Mouse (Mus musculus): ENCODE data around the gene Gm47985. TPM values are rescaled to one million over a fixed set of nuclear protein-coding genes. Genes with fewer than 3 reads are reported as not detected.
"Not testable (repeated sequence)": the region's sequence is repeated elsewhere in the genome, so short reads cannot be mapped to it uniquely, and the experiment has no call there.

Gene Gm47985
- polyA plus RNA-seq, 1 experiment from 2014 or later: 0.60 TPM

DNA sequence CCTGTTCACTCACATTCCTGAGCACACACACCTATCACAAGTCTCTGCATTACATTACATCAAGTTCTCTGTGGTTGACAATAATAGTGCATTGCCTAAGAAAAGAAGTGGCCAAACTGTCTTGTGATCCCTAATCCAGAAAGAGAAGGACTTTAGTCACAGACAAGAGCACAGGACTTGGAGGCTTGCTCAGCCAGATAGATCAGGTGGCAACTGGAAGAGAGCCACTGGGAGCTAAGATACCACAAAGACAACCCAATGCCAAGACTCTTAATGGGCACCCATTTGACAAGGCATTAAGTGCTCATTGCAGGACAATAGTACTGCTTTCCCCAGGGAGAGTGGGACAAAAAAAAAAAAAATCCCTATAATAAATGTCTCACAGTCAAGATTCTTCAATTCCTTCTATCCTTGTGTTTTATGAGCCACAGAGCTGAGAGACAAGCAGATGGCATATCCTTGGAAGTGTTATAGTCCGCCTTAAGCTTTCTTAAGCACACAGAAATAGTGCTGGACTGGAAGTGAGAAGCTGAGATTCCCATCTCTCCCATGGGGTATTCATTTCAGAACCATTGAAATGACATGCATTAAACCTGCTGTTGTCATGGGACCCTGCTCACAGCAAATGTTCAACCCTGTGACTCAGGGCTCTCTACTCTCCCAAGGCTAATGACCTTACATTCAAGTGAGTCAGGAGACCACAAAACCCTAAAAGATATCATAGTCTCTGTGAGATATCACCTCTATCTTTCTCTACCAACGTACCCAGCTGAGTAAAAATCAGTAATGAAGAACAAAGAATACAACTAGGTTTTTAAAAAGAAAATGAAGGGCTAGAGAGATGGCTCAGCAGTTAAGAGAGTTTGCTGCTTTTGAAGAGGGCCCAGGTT, 10.5 kb upstream of the Gm47985 start:
- Histone ChIP-seq H3K9me3 (ENCODE audit: low read length) (no peaks in the 10 kb centered on the region), H3K27ac (ENCODE audit: low read depth) (no peak overlapping the region), H3K4me1 (ENCODE audit: insufficient read depth) (peaks cover 13% of the 10 kb centered on the region), H3K27me3 (ENCODE audit: insufficient read depth, low read length) (no peaks in the 10 kb centered on the region), H3K4me2 (ENCODE audit: low read depth, low read length) (no peak overlapping the region), H3K4me3 (ENCODE audit: low read depth, low read length) (no peak overlapping the region), H3K36me3 (replicated peaks; ENCODE audit: insufficient read depth, low read length) (no peaks in the 10 kb centered on the region), H3K9ac (replicated peaks) (no peak overlapping the region)
- TF ChIP-seq EP300 (IDR thresholded peaks at IDR 0.05; ENCODE audit: low read depth): no peak
- TF ChIP-seq CTCF (IDR thresholded peaks at IDR 0.05; ENCODE audit: low read depth): no peak
- no peak for DNase-seq
- 67% methylated on average over 2 of the region's 2 CpGs for WGBS (ENCODE audit: insufficient replicate concordance)
- ATAC-seq: no peak

DNA sequence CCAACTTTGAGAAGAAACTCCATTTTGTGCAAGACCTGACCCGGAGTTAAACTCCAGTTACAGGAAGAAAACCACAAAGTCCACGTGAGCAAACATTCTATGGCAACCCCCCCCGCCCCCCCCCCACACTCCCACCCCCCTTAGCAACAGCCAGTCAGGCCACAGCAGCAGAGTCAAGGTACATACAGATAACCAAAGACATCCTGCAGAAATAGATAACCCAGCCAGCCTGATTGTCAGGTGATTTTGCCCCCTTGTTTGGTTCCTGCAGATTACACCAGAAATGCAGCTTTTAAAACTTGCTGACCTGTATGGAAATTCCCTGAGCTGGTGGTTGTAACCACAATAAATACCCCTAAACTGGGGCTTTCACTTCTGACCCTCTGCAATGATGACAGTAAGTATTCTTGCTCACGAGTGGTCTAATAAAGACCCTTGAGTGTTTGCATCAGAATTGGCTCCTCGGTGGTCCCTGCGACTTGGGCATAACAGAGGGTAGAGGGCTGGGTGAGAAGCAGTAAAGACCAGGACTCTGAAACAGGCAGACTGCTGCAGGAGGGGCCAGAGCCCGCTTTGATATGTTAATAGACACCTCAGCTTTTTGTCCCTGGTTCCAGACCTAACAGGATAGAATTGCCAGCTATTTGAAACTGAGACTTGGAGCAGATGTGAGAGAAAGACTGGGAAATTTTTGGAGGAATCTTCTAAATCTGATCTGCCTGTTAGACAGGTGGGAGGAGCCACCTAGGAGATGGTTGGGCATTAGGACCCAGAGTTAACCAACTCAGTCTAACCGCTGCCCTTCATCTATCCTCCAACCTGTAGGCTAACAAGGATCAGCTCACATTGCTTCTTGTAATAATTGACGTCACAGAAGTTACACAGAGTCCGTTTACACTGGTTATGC, 5.1 kb upstream of the Gm47985 start:
- Histone ChIP-seq H3K27me3 (ENCODE audit: insufficient read depth, low read length) (no peaks in the 10 kb centered on the region), H3K9me3 (ENCODE audit: low read length) (no peaks in the 10 kb centered on the region), H3K9ac (replicated peaks) (no peak overlapping the region), H3K4me2 (ENCODE audit: low read depth, low read length) (peak overlapping the region; percentile 60), H3K4me1 (ENCODE audit: insufficient read depth) (peaks cover 19% of the 10 kb centered on the region), H3K36me3 (replicated peaks; ENCODE audit: insufficient read depth, low read length) (no peaks in the 10 kb centered on the region), H3K4me3 (ENCODE audit: low read depth, low read length) (peak overlapping the region; percentile 19), H3K27ac (ENCODE audit: low read depth) (peak overlapping the region; percentile 80)
- ATAC-seq (peak; percentile 94), DNase-seq (peak; percentile 38)
- WGBS (ENCODE audit: insufficient replicate concordance): 9% methylated on average over 10 of the region's 10 CpGs
- TF ChIP-seq CTCF (IDR thresholded peaks at IDR 0.05; ENCODE audit: low read depth) (no peak), EP300 (IDR thresholded peaks at IDR 0.05; ENCODE audit: low read depth) (peak; percentile 88)

DNA sequence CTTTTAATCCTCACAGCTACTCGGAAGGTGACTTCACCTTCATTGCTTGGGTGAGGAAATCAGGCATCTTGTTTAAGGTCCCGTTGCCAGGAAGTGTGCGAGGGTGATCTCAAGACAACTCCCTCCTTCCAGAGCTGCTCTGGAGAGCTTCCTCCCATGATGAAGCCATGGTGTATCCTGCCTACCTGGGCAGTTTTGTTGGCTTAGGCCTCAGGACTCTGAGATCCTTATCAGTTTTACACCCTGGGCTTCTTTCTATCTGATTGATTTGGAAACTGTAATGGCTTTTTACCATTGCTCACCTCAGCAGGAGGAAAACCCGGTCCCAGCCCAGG, 4.4 kb upstream of the Gm47985 start:
- Histone ChIP-seq H3K27ac (ENCODE audit: low read depth) (peak overlapping the region; percentile 80), H3K4me3 (ENCODE audit: low read depth, low read length) (peak overlapping the region; percentile 19), H3K27me3 (ENCODE audit: insufficient read depth, low read length) (no peaks in the 10 kb centered on the region), H3K9ac (replicated peaks) (no peak overlapping the region), H3K36me3 (replicated peaks; ENCODE audit: insufficient read depth, low read length) (no peaks in the 10 kb centered on the region), H3K4me1 (ENCODE audit: insufficient read depth) (peaks cover 19% of the 10 kb centered on the region), H3K9me3 (ENCODE audit: low read length) (no peaks in the 10 kb centered on the region), H3K4me2 (ENCODE audit: low read depth, low read length) (peak overlapping the region; percentile 60)
- TF ChIP-seq EP300 (IDR thresholded peaks at IDR 0.05; ENCODE audit: low read depth) (no peak), CTCF (IDR thresholded peaks at IDR 0.05; ENCODE audit: low read depth) (no peak)
- no peak for DNase-seq
- 15% methylated on average over 4 of the region's 4 CpGs for WGBS (ENCODE audit: insufficient replicate concordance)
- peak; percentile 70 for ATAC-seq

DNA sequence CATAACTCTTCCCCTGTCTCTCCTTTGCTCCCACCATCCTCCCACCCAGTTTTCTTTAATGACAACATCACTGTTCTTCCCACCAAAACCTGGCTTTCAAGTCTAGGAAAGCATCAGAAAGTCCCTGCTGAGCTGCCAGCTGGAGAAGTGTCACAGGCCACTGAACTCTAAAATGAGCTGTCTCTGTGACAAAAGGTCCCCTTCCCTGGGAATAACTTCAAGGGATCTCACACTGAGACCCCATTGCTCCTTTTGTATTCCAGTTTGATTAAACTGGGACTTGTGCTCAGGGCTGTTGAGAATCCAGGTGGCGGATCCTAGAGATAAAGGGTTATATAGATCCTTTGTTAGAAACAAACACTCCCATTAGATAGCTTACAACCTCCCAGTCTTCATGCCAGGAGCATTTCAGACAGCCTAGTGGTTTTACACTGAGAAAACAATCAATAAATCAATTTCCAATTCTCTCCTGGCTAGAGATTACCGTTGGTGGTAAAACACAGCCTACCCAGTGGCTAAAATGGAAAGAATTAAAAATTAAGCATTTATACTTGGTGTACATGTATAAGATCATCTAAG, 3.7 kb upstream of the Gm47985 start:
- Histone ChIP-seq H3K9me3 (ENCODE audit: low read length) (no peaks in the 10 kb centered on the region), H3K9ac (replicated peaks) (no peak overlapping the region), H3K27me3 (ENCODE audit: insufficient read depth, low read length) (no peaks in the 10 kb centered on the region), H3K4me1 (ENCODE audit: insufficient read depth) (peaks cover 19% of the 10 kb centered on the region), H3K27ac (ENCODE audit: low read depth) (0 out of 2 replicates have a peak overlapping the region, but pooled peaks have one; percentile 80), H3K4me3 (ENCODE audit: low read depth, low read length) (no peak overlapping the region), H3K36me3 (replicated peaks; ENCODE audit: insufficient read depth, low read length) (no peaks in the 10 kb centered on the region), H3K4me2 (ENCODE audit: low read depth, low read length) (no peak overlapping the region; the same call in 1 of the 2 replicates)
- ATAC-seq (no peak), DNase-seq (no peak)
- WGBS (ENCODE audit: insufficient replicate concordance): 84% methylated on average over 2 of the region's 2 CpGs
- TF ChIP-seq EP300 (IDR thresholded peaks at IDR 0.05; ENCODE audit: low read depth): no peak
- TF ChIP-seq CTCF (IDR thresholded peaks at IDR 0.05; ENCODE audit: low read depth): no peak

DNA sequence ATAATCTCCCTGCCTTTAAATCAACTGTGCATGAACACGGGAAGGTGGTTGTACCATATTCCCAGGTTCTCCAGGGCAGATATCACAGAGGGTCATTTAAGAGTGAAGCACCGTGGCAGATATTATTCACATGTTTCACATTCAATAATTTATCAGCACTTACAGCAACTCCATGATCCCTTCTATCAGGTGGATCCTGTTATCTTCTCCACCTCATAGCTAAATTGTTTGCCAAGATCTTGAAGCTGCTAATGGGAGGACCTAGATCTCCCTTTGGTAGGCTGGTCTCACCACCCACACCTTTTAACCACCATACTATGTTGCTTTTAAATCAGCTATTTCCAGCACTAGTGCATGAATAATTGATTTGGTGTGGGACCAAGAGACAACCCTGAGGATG, 2.2 kb upstream of the Gm47985 start:
- H3K4me2 ChIP-seq (ENCODE audit: low read depth, low read length): no peak overlapping the region
- 59% methylated on average over 2 of the region's 2 CpGs for WGBS (ENCODE audit: insufficient replicate concordance)
- DNase-seq (no peak), ATAC-seq (no peak)
- H3K9ac ChIP-seq (replicated peaks): no peak overlapping the region
- H3K9me3 ChIP-seq (ENCODE audit: low read length): no peaks in the 10 kb centered on the region
- H3K27ac ChIP-seq (ENCODE audit: low read depth): no peak overlapping the region
- H3K36me3 ChIP-seq (replicated peaks; ENCODE audit: insufficient read depth, low read length): no peaks in the 10 kb centered on the region
- no peak overlapping the region for H3K4me3 ChIP-seq (ENCODE audit: low read depth, low read length)
- TF ChIP-seq EP300 (IDR thresholded peaks at IDR 0.05; ENCODE audit: low read depth): peak; percentile 58
- no peak for TF ChIP-seq CTCF (IDR thresholded peaks at IDR 0.05; ENCODE audit: low read depth)
- no peaks in the 10 kb centered on the region for H3K27me3 ChIP-seq (ENCODE audit: insufficient read depth, low read length)
- H3K4me1 ChIP-seq (ENCODE audit: insufficient read depth): peaks cover 19% of the 10 kb centered on the region

DNA sequence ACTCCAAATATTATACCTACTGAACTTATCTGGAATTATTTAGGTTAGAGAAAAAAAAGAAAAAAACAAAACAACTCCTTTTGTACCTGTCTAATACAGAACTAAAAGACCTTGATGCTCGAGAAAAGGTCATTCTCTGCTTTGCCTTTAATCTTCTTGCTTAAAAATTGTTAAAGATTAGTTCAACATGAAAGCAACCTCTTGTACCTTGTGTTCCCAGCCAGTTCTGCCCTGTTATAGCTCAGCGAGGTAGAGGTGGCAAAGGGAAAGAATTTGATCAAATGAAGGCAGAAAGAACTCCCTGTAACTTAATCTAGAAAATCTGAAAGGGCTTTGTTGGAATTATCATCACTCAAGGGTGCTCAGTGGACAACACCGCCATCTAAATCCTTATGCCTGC, 3.8 kb downstream of the Gm47985 start:
- not testable (repeated sequence) for ATAC-seq; H3K27me3 ChIP-seq (ENCODE audit: insufficient read depth, low read length); H3K4me2 ChIP-seq (ENCODE audit: low read depth, low read length); H3K9me3 ChIP-seq (ENCODE audit: low read length); DNase-seq; H3K36me3 ChIP-seq (replicated peaks; ENCODE audit: insufficient read depth, low read length); H3K4me1 ChIP-seq (ENCODE audit: insufficient read depth); H3K27ac ChIP-seq (ENCODE audit: low read depth); H3K9ac ChIP-seq (replicated peaks); H3K4me3 ChIP-seq (ENCODE audit: low read depth, low read length)
- 67% methylated on average over 3 of the region's 3 CpGs for WGBS (ENCODE audit: insufficient replicate concordance)

DNA sequence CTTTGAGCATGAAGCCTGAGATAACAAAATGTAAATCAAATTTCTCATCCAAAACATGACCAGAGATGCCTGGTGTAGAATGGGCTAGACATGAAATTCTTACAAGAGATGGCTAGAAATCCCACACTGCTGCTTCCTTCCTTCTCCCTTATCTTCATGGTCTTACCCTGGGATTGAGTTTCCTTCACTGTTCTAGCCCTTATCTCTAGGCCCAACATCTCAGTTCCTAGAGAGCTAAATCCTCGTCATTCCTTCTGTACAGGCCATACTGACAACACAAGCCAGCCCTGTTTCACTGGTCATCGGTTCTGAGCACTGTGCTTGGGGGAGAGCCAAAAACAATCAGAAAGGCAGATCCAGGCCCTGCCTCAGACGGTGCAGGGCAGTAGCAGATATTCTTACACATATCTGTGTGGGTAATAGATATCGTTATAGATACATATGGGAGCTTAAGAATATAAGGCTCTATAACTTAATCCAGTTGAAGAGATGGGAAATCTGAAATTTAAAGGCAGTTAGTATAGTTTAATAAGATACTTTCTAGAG, 4.6 kb downstream of the Gm47985 start:
- H3K9ac ChIP-seq (replicated peaks); DNase-seq; H3K27me3 ChIP-seq (ENCODE audit: insufficient read depth, low read length); H3K9me3 ChIP-seq (ENCODE audit: low read length); H3K27ac ChIP-seq (ENCODE audit: low read depth); H3K4me3 ChIP-seq (ENCODE audit: low read depth, low read length); H3K36me3 ChIP-seq (replicated peaks; ENCODE audit: insufficient read depth, low read length); H3K4me2 ChIP-seq (ENCODE audit: low read depth, low read length); H3K4me1 ChIP-seq (ENCODE audit: insufficient read depth); ATAC-seq: not testable (repeated sequence)
- 70% methylated on average over 4 of the region's 4 CpGs for WGBS (ENCODE audit: insufficient replicate concordance)
